Mouse (Mus musculus): ENCODE data around the gene Fbxl12.
"Not testable (repeated sequence)": the region's sequence is repeated elsewhere in the genome, so short reads cannot be mapped to it uniquely, and the experiment has no call there.

Gene Fbxl12

GRCm38 (mm10) chr9:20651602-20652259 lies 7.2 kb upstream of the Fbxl12 start, which contains the start of gene Pin1:
Pin1 (plus strand) TSS chr9:20652095.
- DNase-seq (ENCODE audit: low read depth), result peak; percentile 99

GRCm38 (mm10) chr9:20645121-20645520 lies 554 bp upstream of the Fbxl12 start:
- peak; percentile 85 for DNase-seq (ENCODE audit: low read depth)

- DNase-seq (ENCODE audit: low read depth), result peak; percentile 61
Measured at GRCm38 (mm10) chr9:20643781-20644180, 786 bp downstream of the Fbxl12 start.

- DNase-seq (ENCODE audit: low read depth), result peak; percentile 92
Measured at GRCm38 (mm10) chr9:20642896-20643466, 1.6 kb downstream of the Fbxl12 start.

DNA sequence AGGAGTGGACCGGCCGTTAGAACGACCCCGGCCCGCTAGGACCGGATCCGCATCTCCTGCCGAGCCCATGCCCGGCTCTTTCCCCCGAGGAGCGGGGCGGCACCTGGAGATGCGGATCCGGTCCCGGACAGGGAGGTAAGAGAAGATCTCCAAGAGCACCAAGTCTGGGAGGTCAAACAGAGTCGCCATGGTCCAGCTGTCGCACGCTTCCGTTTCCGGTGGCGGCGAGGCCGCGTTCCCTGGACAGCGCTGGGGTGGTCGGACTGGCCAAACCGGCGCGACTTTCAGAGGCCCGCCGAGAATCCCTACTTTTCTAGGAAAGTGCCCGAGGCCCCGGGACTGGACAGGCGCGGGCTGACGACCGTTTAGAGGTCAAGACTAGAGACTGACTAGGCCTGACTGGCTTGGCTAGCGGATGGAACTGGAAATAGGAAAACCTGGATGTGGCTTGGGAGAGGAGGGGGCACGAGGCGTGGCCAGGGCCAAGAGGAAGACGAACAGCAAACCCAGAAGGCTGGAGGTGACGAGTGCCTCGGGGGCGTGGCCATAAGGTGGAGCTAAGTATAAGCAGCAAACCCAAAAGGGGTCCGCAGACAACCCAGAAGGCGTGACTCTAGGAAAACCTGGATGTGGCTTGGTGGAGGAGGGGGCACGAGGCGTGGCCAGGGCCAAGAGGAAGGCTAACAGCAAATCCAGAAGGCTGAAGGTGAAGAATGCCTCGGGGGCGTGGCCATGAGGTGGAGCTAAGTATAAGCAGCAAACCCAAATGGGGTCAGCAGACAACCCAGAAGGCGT lies 2.3 kb downstream of the Fbxl12 start, which contains the start of gene Ubl5:
TSS of gene Ubl5 (plus strand) at position 778 of the 795 bp plus-strand sequence.
- DNase-seq (ENCODE audit: low read depth), result peak; percentile 71

DNA sequence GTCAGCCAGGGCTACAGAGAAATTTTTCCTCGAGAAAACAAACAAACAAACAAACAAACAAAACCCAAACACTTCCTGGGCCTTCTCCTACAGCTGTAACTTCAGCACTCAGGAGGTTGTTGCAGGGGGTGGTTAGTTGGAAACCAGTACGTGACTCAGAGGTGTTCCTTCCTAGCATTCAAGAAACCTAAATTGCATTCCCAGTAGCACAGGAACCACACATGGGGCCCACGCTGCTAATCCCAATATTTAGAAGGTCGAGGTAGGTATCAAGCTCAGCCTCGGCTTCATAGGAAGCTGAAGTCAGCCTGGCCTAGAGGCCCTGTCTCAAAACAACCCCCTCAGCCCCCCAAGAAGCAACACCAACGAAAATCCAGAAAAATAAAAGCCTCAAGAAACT lies 3.1 kb downstream of the Fbxl12 start:
- DNase-seq (ENCODE audit: low read depth), result no peak

- DNase-seq (ENCODE audit: low read depth), result no peak
Measured at GRCm38 (mm10) chr9:20639486-20639885, 5.1 kb downstream of the Fbxl12 start.

DNA sequence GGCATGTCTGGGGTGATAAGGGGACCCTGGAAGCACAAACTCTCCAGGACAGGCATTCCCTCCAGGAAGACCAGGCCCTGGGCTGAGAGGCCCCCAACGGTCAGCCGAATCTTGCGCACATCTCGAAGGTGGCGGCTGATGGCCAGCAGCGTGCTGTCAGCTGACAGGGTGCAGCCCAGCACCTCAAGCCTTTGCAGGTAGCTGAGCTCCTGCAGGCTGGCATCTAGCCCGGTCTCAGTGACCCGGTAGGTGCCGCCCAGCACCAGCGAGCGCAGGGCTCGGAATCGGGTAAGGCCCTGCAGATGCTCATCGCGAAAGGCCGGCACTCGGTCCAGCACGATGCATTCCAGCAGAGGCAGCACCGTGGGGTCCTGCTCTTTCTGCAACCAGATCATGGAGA lies 6.0 kb downstream of the Fbxl12 start:
- no peak for DNase-seq (ENCODE audit: low read depth)

DNA sequence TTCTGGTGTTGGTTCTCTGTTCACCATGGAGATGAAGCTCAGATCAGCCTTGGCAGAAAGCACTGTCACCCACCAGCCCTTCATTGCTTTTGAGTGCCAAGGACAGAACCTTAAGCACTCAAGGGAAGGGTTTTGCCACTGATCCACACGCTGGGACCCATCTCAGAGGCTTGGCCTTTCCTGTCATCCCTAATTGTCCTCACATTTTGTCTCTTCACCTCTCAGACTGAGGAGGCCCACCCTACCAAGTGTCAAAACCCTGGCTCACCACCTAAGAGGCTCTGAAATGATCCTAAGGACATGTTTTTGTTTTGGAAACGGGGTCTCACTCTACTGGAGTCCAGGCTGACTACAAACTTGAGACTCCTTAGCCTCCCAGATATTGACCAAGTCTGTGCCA lies 7.8 kb downstream of the Fbxl12 start:
- peak; percentile 16 for DNase-seq (ENCODE audit: low read depth)

GRCm38 (mm10) chr9:20636256-20636655 lies 8.3 kb downstream of the Fbxl12 start:
- DNase-seq (ENCODE audit: low read depth), result peak; percentile 48

GRCm38 (mm10) chr9:20635676-20636075 lies 8.9 kb downstream of the Fbxl12 start:
- DNase-seq (ENCODE audit: low read depth), result not testable (repeated sequence)

- DNase-seq (ENCODE audit: low read depth), result no peak
Measured at GRCm38 (mm10) chr9:20631332-20631731, 13.2 kb downstream of the Fbxl12 start.

- DNase-seq (ENCODE audit: low read depth), result no peak
Measured at GRCm38 (mm10) chr9:20616685-20617084, 27.9 kb downstream of the Fbxl12 start.

DNA sequence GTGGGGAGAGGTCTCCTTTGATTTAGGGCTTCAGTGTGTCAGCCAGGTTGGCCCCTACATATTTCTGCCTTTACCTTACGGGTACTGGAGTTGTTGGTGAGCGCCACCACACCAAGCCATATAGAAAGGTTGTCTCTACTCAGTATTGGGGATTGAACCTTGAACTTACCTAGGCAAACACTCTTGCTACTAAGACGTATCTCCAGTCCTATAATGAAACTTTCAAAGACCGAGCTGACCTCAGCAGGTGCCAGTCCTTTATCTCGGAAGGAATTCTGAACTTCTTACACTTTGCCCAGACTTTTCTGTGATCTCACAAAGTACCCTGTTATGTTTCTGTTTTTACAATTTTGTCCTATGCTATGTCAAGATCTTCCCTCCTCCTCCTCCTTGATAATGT lies 32.6 kb downstream of the Fbxl12 start:
- no peak for DNase-seq (ENCODE audit: low read depth)

DNA sequence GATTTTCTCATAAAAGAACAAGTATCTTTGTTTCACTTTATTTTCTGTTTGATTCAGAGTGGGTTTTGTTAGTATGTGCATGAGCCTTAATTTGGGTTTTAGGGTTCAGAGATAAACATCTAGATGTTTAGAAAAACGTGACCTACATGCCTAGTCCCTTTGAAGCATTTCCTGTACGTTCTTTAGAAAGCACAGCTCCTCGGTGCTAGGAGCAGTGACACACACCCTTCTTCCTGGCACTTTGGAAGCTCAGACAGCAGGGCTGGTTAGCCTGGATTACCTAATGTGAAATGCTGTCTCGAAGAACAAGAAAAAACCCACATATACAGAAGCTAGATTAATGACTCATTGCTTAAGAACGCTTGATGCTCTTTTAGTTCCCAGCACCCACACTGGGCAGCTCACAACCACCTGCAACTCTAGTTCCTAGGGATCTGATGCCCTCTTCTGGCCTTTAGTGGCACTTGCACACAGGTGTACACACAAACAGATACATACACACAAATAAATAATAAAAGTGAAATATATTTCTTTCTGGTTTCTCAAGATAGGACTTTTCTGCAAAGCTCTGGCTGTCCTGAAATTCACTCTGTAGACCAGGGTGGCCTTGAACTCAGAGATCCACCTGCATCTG lies 34.6 kb downstream of the Fbxl12 start:
- peak; percentile 65 for DNase-seq (ENCODE audit: low read depth)

- DNase-seq (ENCODE audit: low read depth), result peak; percentile 98
Measured at GRCm38 (mm10) chr9:20607100-20607974, 37.2 kb downstream of the Fbxl12 start.

GRCm38 (mm10) chr9:20606269-20606668 lies 38.3 kb downstream of the Fbxl12 start:
- DNase-seq (ENCODE audit: low read depth), result peak; percentile 23

DNA sequence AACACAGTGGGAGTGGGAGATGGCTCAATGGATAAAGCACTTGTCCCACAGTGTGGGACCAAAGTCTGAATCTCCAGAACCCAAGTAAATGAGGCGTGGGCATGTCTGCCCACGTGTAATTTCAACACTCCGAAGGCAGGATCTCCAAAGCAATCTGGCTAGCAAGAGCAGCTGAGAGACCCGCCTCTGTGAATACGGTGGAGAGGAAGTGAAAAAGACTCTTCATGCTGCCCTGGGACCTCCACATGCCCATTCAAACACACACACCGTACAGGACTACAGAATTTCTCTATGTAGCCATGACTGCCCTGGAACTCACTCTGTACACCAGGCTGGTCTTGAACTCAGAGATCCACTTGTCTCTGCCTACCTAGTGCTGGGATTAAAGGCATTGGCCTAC lies 43.3 kb downstream of the Fbxl12 start:
- DNase-seq (ENCODE audit: low read depth), result no peak

DNA sequence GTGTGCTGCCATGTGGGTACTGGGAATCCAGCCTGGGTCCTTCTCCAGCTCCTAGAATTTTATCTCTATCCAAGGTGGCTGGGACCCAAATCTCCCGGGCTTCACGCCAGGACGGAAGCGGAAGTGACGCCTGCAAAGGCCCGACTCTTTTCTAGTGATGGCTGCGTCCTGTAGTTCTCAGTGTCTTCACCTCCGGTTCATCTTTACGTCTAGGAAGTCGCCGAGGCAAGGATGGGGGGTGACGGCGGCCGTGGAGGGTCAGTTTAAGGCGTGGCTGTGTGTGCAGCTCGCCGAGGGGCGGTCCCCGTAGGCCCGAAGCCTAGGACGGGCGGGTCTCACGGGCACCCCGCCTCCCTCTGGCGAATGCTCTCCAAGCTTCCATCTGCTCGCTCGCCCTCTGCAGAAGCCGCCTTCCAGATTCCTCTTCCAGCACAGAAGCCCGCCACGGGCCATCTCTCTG lies 63.4 kb downstream of the Fbxl12 start, which contains the start of gene Zfp846:
TSS of gene Zfp846 (plus strand) at position 117 of the 460 bp plus-strand sequence.
- DNase-seq (ENCODE audit: low read depth), result peak; percentile 93

DNA sequence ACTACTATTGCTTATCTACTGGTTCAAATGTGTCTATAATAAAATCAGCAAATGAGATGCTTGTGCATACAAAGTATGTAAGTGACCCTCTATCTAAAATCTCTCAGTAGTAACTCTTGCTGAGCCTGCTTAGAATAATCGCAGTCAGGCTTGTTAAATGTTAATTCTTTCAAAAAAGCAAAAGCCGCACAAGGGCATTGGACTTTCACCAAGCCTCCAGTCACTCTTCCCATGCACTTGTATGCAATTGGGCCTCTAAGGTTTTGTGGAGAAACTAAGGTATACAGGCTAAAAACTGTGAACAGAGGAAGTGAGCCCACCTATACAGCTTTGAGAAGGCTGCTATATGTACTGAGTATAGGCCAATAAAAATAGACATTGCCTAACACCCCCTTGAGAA lies 68.0 kb downstream of the Fbxl12 start:
- DNase-seq (ENCODE audit: low read depth), result no peak

DNA sequence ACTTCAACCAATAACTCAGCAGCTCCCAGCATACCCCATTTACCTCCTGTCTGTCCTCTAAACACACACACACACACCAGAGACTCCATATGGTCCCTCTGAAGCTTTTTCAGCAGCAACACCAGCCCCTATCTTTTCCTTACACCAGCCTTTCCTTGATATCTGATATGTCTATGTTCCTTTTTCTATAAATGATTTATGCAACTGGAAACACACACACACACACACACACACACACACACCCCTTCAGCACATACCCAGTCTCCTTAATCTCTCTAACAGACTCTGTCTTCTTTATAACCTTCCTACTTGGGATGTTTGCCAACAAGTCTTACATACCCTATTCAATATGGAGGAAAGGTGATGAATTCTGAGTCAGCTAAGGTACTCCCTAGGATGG lies 73.5 kb downstream of the Fbxl12 start:
- DNase-seq (ENCODE audit: low read depth), result no peak

Measured in naive thymus-derived CD4-positive, alpha-beta T cell, adult 2 months (primary cell).